Mouse (Mus musculus) thymus, postnatal 14 days (tissue): Measurements from ENCODE around the gene Zcwpw1.

ENCODE experiments used
- DNase-seq: peaks from one replicate; pipeline ENCODE4 v3.0.0; 2021

The Zcwpw1 gene

GRCm38 (mm10) chr5:137756106-137756505 is 31.5 kb upstream of the Zcwpw1 start:
- DNase-seq, result no peak

- peak; percentile 88 for DNase-seq
Observed at GRCm38 (mm10) chr5:137756882-137757661, 30.5 kb upstream of the Zcwpw1 start.

GRCm38 (mm10) chr5:137757887-137758286 is 29.7 kb upstream of the Zcwpw1 start:
- no peak for DNase-seq

- DNase-seq, result no peak
Observed at GRCm38 (mm10) chr5:137758921-137759534, 28.6 kb upstream of the Zcwpw1 start.

- DNase-seq, result peak; percentile 86
Observed at GRCm38 (mm10) chr5:137759971-137760412, 27.6 kb upstream of the Zcwpw1 start.

GRCm38 (mm10) chr5:137764609-137765340 is 22.8 kb upstream of the Zcwpw1 start:
- no peak for DNase-seq

- no peak for DNase-seq
Observed at GRCm38 (mm10) chr5:137766270-137766669, 21.3 kb upstream of the Zcwpw1 start.

GRCm38 (mm10) chr5:137768475-137768874 is 19.1 kb upstream of the Zcwpw1 start:
- DNase-seq, result no peak

- DNase-seq, result peak; percentile 61
Observed at GRCm38 (mm10) chr5:137770709-137771108, 16.9 kb upstream of the Zcwpw1 start.

GRCm38 (mm10) chr5:137772755-137773154 is 14.8 kb upstream of the Zcwpw1 start:
- no peak for DNase-seq

- no peak for DNase-seq
Observed at GRCm38 (mm10) chr5:137775587-137776290, 11.9 kb upstream of the Zcwpw1 start.

GRCm38 (mm10) chr5:137776408-137776918 is 11.1 kb upstream of the Zcwpw1 start:
- DNase-seq, result peak; percentile 57

- no peak for DNase-seq
Observed at GRCm38 (mm10) chr5:137777267-137777845, 10.2 kb upstream of the Zcwpw1 start.

- DNase-seq, result peak; percentile 96
Observed at GRCm38 (mm10) chr5:137778635-137779034, 9.0 kb upstream of the Zcwpw1 start, which contains the start of gene Ppp1r35. Ppp1r35 (plus strand) TSS chr5:137778849.

- peak; percentile 61 for DNase-seq
Observed at GRCm38 (mm10) chr5:137779053-137779933, 8.3 kb upstream of the Zcwpw1 start.

- DNase-seq, result no peak
Observed at GRCm38 (mm10) chr5:137781661-137782060, 5.9 kb upstream of the Zcwpw1 start.

- DNase-seq, result no peak
Observed at GRCm38 (mm10) chr5:137782776-137783522, 4.6 kb upstream of the Zcwpw1 start.

- no peak for DNase-seq
Observed at GRCm38 (mm10) chr5:137783901-137784540, 3.6 kb upstream of the Zcwpw1 start.

GRCm38 (mm10) chr5:137784546-137784945 is 3.1 kb upstream of the Zcwpw1 start:
- no peak for DNase-seq
